Mouse (Mus musculus): ENCODE measurements at regions not wholly inside any gene's neighbourhood (a gene's known extent, or its start where the extent isn't known, plus 50 kb on each side); places are given as distances from the start of the nearest gene placed in this dataset.

- H3K27ac ChIP-seq (ENCODE audit: insufficient read depth, low read depth), result no peak overlapping the region
- H3K79me2 ChIP-seq (replicated peaks; ENCODE audit: control insufficient read depth, extremely low read depth, insufficient read depth, poor library complexity, severe bottlenecking), result no peaks in the 10 kb centered on the region
- TF ChIP-seq BHLHE40 (IDR thresholded peaks at IDR 0.05; ENCODE audit: low read depth, low read length) (no peak), ZMIZ1 (IDR thresholded peaks at IDR 0.05; ENCODE audit: low read depth, low read length) (no peak), SMC3 (IDR thresholded peaks at IDR 0.05; ENCODE audit: low read depth, low read length) (no peak), PAX5 (IDR thresholded peaks at IDR 0.05; ENCODE audit: low read length) (no peak), SIN3A (IDR thresholded peaks at IDR 0.05; ENCODE audit: low read length) (no peak), TCF12 (IDR thresholded peaks at IDR 0.05; ENCODE audit: low read depth, low read length) (no peak), POLR2A (IDR thresholded peaks at IDR 0.05; ENCODE audit: low read depth, low read length) (no peak), NRF1 (IDR thresholded peaks at IDR 0.05; ENCODE audit: low read depth, low read length) (no peak), CHD1 (IDR thresholded peaks at IDR 0.05; ENCODE audit: low read depth, low read length) (no peak), USF1 (IDR thresholded peaks at IDR 0.05; ENCODE audit: low read depth, low read length) (no peak), E2F4 (IDR thresholded peaks at IDR 0.05; ENCODE audit: insufficient replicate concordance, low read depth, low read length) (no peak), RCOR1 (conservative IDR thresholded peaks at IDR 0.05; ENCODE audit: low read depth, low read length) (no peak), ELF1 (IDR thresholded peaks at IDR 0.05; ENCODE audit: low read depth, low read length) (no peak), HCFC1 (IDR thresholded peaks at IDR 0.05; ENCODE audit: low read depth, low read length) (no peak), POLR2AphosphoS2 (IDR thresholded peaks at IDR 0.05; ENCODE audit: low read depth, low read length) (no peak), IRF4 (IDR thresholded peaks at IDR 0.05; ENCODE audit: low read depth, low read length) (no peak), MYC (IDR thresholded peaks at IDR 0.05; ENCODE audit: low read depth, low read length) (no peak)
- H3K36me3 ChIP-seq (replicated peaks in 1 of 2; ENCODE audit: control insufficient read depth in 1 of 2, insufficient read depth in 1 of 2, low read length in 1 of 2), result no peaks in the 10 kb centered on the region
- H3K9me3 ChIP-seq (replicated peaks; ENCODE audit: low read length), result no peaks in the 10 kb centered on the region
- H3K9ac ChIP-seq (ENCODE audit: insufficient read depth, low read depth), result no peak overlapping the region
- no peak for DNase-seq (ENCODE audit: extremely low read depth)
- dilution Hi-C loops (cut with MboI; ENCODE audit: extremely low pct_ligation_motif_present, extremely low pct_unique_long_range_greater_than_20kb, low sequenced_read_pairs), result no loop called here
- peaks cover 0 to 15% of the 10 kb centered on the region in 2 experiments; a peak in 2 of 4 replicates for H3K4me1 ChIP-seq (ENCODE audit: control insufficient read depth in 1 of 2, insufficient read depth in 2 of 2)
- no peaks in the 10 kb centered on the region for H3K27me3 ChIP-seq (replicated peaks)
- H3K4me2 ChIP-seq (ENCODE audit: insufficient read depth, low read depth, poor library complexity, severe bottlenecking), result no peak overlapping the region
- in situ Hi-C loops (cut with MboI; ENCODE audit: low pct_ligation_motif_present, low pct_unique_long_range_greater_than_20kb, low sequenced_read_pairs), result no loop called here
- H3K4me3 ChIP-seq (replicated peaks in 1 of 3; ENCODE audit: low read depth in 2 of 3, low read length in 2 of 3, poor library complexity in 1 of 3), result no peak overlapping the region
These were observed 78.4 kb downstream of the Klf4 start for GRCm38 (mm10) chr4:55453902-55454301.

GRCm38 (mm10) chr4:55452546-55452945 lies 79.7 kb downstream of the Klf4 start:
- dilution Hi-C loops (cut with MboI; ENCODE audit: extremely low pct_ligation_motif_present, extremely low pct_unique_long_range_greater_than_20kb, low sequenced_read_pairs), result no loop called here
- no peak overlapping the region for H3K4me2 ChIP-seq (ENCODE audit: insufficient read depth, low read depth, poor library complexity, severe bottlenecking)
- H3K27me3 ChIP-seq (replicated peaks), result no peaks in the 10 kb centered on the region
- no peak overlapping the region for H3K27ac ChIP-seq (ENCODE audit: insufficient read depth, low read depth)
- H3K36me3 ChIP-seq (replicated peaks in 1 of 2; ENCODE audit: control insufficient read depth in 1 of 2, insufficient read depth in 1 of 2, low read length in 1 of 2), result no peaks in the 10 kb centered on the region
- H3K4me1 ChIP-seq (ENCODE audit: control insufficient read depth in 1 of 2, insufficient read depth in 2 of 2), result peaks cover 0 to 15% of the 10 kb centered on the region in 2 experiments; a peak in 2 of 4 replicates
- H3K79me2 ChIP-seq (replicated peaks; ENCODE audit: control insufficient read depth, extremely low read depth, insufficient read depth, poor library complexity, severe bottlenecking), result no peaks in the 10 kb centered on the region
- no peak for DNase-seq (ENCODE audit: extremely low read depth)
- in situ Hi-C loops (cut with MboI; ENCODE audit: low pct_ligation_motif_present, low pct_unique_long_range_greater_than_20kb, low sequenced_read_pairs), result no loop called here
- no peak overlapping the region for H3K9ac ChIP-seq (ENCODE audit: insufficient read depth, low read depth)
- TF ChIP-seq KAT2A (IDR thresholded peaks at IDR 0.05; ENCODE audit: insufficient replicate concordance, low read length) (no peak), ETS1 (conservative IDR thresholded peaks at IDR 0.05; ENCODE audit: low read depth, low read length) (no peak), MAZ (IDR thresholded peaks at IDR 0.05; ENCODE audit: low read depth, low read length) (no peak), HCFC1 (IDR thresholded peaks at IDR 0.05; ENCODE audit: low read depth, low read length) (no peak), ELF1 (IDR thresholded peaks at IDR 0.05; ENCODE audit: low read depth, low read length) (no peak), MEF2A (IDR thresholded peaks at IDR 0.05; ENCODE audit: borderline replicate concordance, low read depth, low read length) (no peak), GABPA (IDR thresholded peaks at IDR 0.05; ENCODE audit: insufficient replicate concordance, low read depth, low read length) (no peak), CHD2 (IDR thresholded peaks at IDR 0.05; ENCODE audit: low read length) (no peak), BHLHE40 (IDR thresholded peaks at IDR 0.05; ENCODE audit: low read depth, low read length) (no peak), UBTF (IDR thresholded peaks at IDR 0.05; ENCODE audit: low read depth, low read length) (no peak), CTCF (conservative IDR thresholded peaks at IDR 0.05 in 1 of 2, IDR thresholded peaks at IDR 0.05 in 1 of 2; ENCODE audit: low read depth in 2 of 2, low read length in 2 of 2) (no peak), MAX (IDR thresholded peaks at IDR 0.05; ENCODE audit: low read length) (no peak), NELFE (IDR thresholded peaks at IDR 0.05; ENCODE audit: low read depth, low read length) (no peak), SMC3 (IDR thresholded peaks at IDR 0.05; ENCODE audit: low read depth, low read length) (no peak), MYC (IDR thresholded peaks at IDR 0.05; ENCODE audit: low read depth, low read length) (no peak), MAFK (IDR thresholded peaks at IDR 0.05; ENCODE audit: insufficient replicate concordance, low read length) (no peak)
- no peak overlapping the region for H3K4me3 ChIP-seq (replicated peaks in 1 of 3; ENCODE audit: low read depth in 2 of 3, low read length in 2 of 3, poor library complexity in 1 of 3)
- no peaks in the 10 kb centered on the region for H3K9me3 ChIP-seq (replicated peaks; ENCODE audit: low read length)

Data from CH12.LX (cell line).